Mouse (Mus musculus) T-helper 1 cell (primary cell): Measurements from ENCODE around the gene Klra8.
"Not testable (repeated sequence)": the region's sequence is repeated elsewhere in the genome, so short reads cannot be mapped to it uniquely, and the experiment has no call there.

Experiments used
- in situ Hi-C: fragments of 300-600 bp; cut with MboI, MseI; formaldehyde crosslinking; loops from one replicate; pipeline ENCODE4 v1.15.1; 2025; ENCODE audit warnings: high pct_unique_total_duplicates

Gene Klra8

DNA sequence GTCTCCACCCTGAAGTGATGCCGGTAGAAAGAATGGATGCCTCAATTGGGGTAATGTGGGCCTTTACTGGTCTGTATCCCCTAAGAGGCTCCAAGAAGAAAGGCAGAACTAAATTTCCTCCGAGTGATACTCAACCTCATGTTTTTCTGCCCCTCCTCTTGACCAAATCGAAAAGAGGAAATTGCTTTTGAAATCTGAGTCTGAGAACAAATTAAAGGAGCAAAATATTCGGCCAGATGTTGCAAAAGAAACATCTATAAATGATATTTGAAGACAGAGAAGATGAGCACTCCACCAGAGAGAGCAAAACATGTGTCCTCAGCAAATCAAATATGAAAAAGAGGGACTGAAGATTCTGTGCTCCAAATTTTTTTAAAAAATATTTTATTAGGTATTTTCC is at the start of gene Klra8:
Gene Klra8, minus strand, starts transcription at position 101 of the 400 bp plus-strand sequence.
- in situ Hi-C loops, result not testable (repeated sequence)

DNA sequence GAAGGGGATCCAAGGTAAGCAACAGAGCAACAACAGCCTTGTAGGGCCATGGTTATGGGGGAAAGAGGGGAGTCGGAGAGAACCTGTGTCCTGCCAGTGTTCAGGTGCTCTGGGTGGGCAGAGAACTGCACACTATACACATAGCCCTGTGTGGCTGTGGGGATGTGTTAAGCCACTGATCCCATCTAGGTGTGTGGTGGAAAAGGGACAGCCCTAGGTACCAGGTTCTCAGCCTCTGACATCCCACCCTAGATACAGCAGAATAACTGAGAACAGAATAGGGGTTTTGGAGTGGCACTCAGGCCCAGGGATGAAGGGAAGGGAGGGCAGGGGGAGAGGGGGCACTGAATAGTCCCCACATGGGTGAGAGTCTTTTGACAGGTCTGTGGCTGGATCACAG is 19.2 kb downstream of the Klra8 start:
- in situ Hi-C loops, result no loop called here

DNA sequence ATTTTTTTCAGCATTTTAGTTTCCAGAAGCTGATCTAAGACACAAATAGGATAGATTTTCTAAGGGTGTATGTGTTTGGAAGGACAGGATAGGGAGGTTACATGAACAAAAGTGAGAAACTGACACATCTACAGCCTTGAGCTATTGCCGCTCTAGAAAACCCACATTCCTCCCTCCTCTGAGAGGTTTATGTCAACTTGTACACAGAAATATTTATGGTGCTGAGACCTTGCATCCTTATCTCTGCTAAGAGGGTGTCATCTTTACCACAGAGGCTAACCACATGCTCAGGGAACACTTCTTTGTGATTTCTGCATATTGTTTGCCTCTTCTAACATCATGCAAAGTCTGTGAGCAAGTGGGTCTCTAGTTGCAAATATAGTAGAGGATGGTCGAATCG is 27.0 kb downstream of the Klra8 start:
- in situ Hi-C loops, result not testable (repeated sequence)

DNA sequence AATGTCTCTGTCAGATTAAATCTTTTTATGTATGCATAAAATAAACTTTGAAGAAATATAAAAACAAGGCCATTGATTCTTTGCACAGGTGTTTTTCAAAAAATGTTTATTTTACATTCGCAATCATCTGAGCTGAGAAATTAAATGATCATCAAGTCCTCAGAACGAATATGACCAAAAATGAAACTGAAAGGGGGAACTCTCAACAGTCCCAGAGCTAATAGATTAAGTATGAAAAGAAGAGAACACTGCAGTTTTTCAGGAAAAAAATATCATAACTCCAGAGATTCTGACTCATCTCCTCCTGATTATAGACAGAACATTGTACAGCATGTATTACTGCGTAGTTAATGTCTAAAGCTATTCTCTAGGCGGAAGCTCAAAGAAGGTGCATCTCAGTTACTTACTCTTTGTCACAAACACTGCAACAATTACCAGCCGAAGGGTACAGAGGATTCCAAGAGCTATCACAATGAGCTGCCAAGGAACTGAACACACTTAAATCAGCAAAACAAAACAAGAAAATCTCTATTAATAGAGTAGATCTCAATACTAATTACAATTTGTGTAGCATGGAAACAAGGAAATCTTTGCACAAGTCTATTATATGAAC is 37.3 kb downstream of the Klra8 start:
- in situ Hi-C loops, result loop anchor here (5.0 kb wide), 1 partner anchor 65 kb away; no protein-coding TSS in a partner anchor

DNA sequence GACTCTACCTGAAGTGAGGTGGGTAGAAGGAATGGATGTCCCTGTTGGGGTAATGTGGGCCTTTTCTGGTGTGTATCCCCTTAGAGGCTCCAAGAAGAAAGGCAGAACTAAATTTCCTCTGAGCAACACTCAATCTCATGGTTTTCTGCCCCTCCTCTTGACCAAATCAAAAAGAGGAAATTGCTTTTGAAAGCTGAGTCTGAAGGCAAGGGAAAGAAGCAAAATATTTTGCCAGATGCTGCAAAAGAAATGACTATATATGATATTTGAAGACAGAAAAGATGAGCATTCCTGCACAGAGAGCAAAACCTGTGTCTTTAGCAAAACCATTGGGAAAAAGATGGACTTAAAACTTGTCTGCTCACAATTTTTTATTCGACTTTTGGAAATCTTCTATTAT is 62.5 kb downstream of the Klra8 start, which contains the start of gene Klra4:
Gene Klra4, minus strand, starts transcription at position 101 of the 400 bp plus-strand sequence.
- in situ Hi-C loops, result not testable (repeated sequence)
